Mouse (Mus musculus) thymus, adult 2 months (tissue): ENCODE results near the gene Gm4894. TPM values are rescaled to one million over a fixed set of nuclear protein-coding genes. Genes with fewer than 3 reads are reported as not detected.

Experiments used
- DNase-seq: peaks from one replicate; pipeline ENCODE4 v3.0.0; 2021
- H3K27ac ChIP-seq: fragments of 200-500 bp; 2 replicates; pipeline ENCODE4 v1.5.1; 2012; ENCODE audit warnings: low read length, control low read depth; ENCODE audit not compliant: control insufficient read depth, insufficient read depth
- H3K27me3 ChIP-seq: fragments of 200-500 bp; 2 replicates; pipeline ENCODE4 v1.6.1; 2012; ENCODE audit warnings: mild to moderate bottlenecking, low read length, moderate library complexity, mixed read lengths; ENCODE audit not compliant: control insufficient read depth, insufficient read depth
- H3K36me3 ChIP-seq: fragments of 200-500 bp; 2 replicates; pipeline ENCODE4 v1.6.1; 2012; ENCODE audit warnings: mild to moderate bottlenecking, low read length, moderate library complexity; ENCODE audit not compliant: control insufficient read depth, insufficient read depth
- H3K4me1 ChIP-seq: fragments of 200-500 bp; replicated peaks from 2 replicates; pipeline ENCODE4 v1.6.1; 2012; ENCODE audit warnings: low read length; ENCODE audit not compliant: control insufficient read depth, insufficient read depth
- H3K4me3 ChIP-seq: fragments of 200-500 bp; 2 replicates; pipeline ENCODE4 v1.5.1; 2012; ENCODE audit warnings: mild to moderate bottlenecking, low read length, control low read depth, moderate library complexity; ENCODE audit not compliant: control insufficient read depth, insufficient read depth
- CTCF ChIP-seq: fragments of 200-500 bp; IDR thresholded peaks from 2 replicates; pipeline ENCODE4 v1.5.1; 2012; ENCODE audit warnings: mild to moderate bottlenecking, control low read depth, low read length, moderate library complexity, borderline replicate concordance; ENCODE audit not compliant: control insufficient read depth, poor library complexity, insufficient read depth; ENCODE audit errors: extremely low read depth
- POLR2A ChIP-seq: fragments of 200-500 bp; IDR thresholded peaks from 2 replicates; pipeline ENCODE4 v1.6.1; 2012; ENCODE audit warnings: mild to moderate bottlenecking, low read length, control low read depth, moderate library complexity; ENCODE audit not compliant: control insufficient read depth, poor library complexity, insufficient read depth; ENCODE audit errors: extremely low read depth
- WGBS: fragments of 180-500 bp; shearing (Covaris S2); methylation state at CpG from one replicate; pipeline ENCODE4 v1.1.7; 2018; 5-methylcytosine and 5-hydroxymethylcytosine counted together
- polyA plus RNA-seq: library from polyadenylated mRNA; depleted of rRNA; stranded (reverse); fragments of >200 nt; gene quantifications from 2 replicates; pipeline ENCODE4 v1.2.3, GENCODE M21; 2012; rRNA removed

Gene Gm4894
- polyA plus RNA-seq, 1 experiment = 0.30 TPM

DNA sequence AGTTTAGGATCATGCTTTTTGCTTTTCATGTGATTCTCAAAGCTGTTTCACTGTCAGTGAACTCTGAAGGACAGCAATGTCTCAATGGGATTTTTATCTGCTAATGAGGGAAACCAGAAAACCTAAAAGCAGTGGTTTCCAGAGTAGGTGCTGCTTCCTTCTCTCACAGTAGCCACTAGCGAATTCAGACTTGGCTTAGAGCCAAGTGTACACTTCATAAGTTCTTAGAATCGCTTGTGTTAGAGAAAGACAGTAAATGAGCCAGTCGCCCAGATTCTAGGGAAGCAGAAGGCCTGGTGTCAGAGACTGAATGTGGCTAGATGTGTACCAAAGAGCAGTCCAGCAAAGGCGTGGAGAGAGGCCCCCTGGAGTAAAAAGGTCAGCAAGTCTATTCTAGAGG is 60.5 kb downstream of the Gm4894 start:
- Histone ChIP-seq H3K4me3 (no peak overlapping the region), H3K27me3 (no peaks in the 10 kb centered on the region), H3K36me3 (no peaks in the 10 kb centered on the region), H3K4me1 (no peaks in the 10 kb centered on the region), H3K27ac (no peak overlapping the region)
- no peak for TF ChIP-seq POLR2A
- no peak for TF ChIP-seq CTCF
- WGBS = 53% methylated on average over 4 of the region's 4 CpGs
- no peak for DNase-seq

GRCm38 (mm10) chr9:49318638-49319037 is 68.3 kb downstream of the Gm4894 start:
- Histone ChIP-seq H3K4me3 (no peak overlapping the region), H3K4me1 (no peaks in the 10 kb centered on the region), H3K36me3 (no peaks in the 10 kb centered on the region), H3K27me3 (no peaks in the 10 kb centered on the region), H3K27ac (no peak overlapping the region)
- no peak for DNase-seq
- TF ChIP-seq CTCF = no peak
- no peak for TF ChIP-seq POLR2A

Other genes with a start within 250 kb of the Gm4894 start
- gene Zw10, start 194.9 kb upstream of the Gm4894 start, polyA plus RNA-seq = 31.0 and 31.2 TPM in 2 replicates
- gene Tmprss5, start 169.3 kb upstream of the Gm4894 start, polyA plus RNA-seq = 0.11 and 0.12 TPM in 2 replicates
- 0.08 and 0.40 TPM in 2 replicates for gene Drd2, start 90.1 kb downstream of the Gm4894 start, polyA plus RNA-seq
- gene Ankk1, start 176.5 kb downstream of the Gm4894 start, polyA plus RNA-seq = 0.04 and 0.16 TPM in 2 replicates
- 2.5 and 3.3 TPM in 2 replicates for gene Ttc12, start 235.7 kb downstream of the Gm4894 start, polyA plus RNA-seq